Mouse (Mus musculus) G1E (cell line): Measurements from ENCODE around the gene Cdkal1.

Experiments used
- CTCF ChIP-seq: IDR thresholded peaks from 2 replicates; pipeline ENCODE4 v1.5.1; 2012; ENCODE audit warnings: low read depth, low read length, inconsistent platforms, mixed read lengths
- GATA1 ChIP-seq: IDR thresholded peaks from 2 replicates; pipeline ENCODE4 v1.6.1; 2012; ENCODE audit warnings: borderline replicate concordance, low read length, inconsistent platforms, mixed read lengths
- GATA2 ChIP-seq: IDR thresholded peaks from 2 replicates; pipeline ENCODE4 v1.6.1; 2012; ENCODE audit warnings: low read depth, low read length, inconsistent platforms, borderline replicate concordance
- POLR2AphosphoS5 ChIP-seq: IDR thresholded peaks from 2 replicates; pipeline ENCODE4 v1.6.1; 2012; ENCODE audit warnings: low read depth, low read length, inconsistent platforms; ENCODE audit not compliant: insufficient replicate concordance
- TAL1 ChIP-seq: conservative IDR thresholded peaks from 2 replicates; pipeline ENCODE4 v1.6.1; 2012; ENCODE audit warnings: low read depth, low read length, inconsistent platforms, mixed read lengths

GRCm38 (mm10) chr13:29621363-29621762 lies 234.1 kb downstream of the Cdkal1 start:
- no peak for TF ChIP-seq CTCF
- TF ChIP-seq TAL1: no peak
- no peak for TF ChIP-seq GATA2
- no peak for TF ChIP-seq POLR2AphosphoS5
- TF ChIP-seq GATA1: no peak
